Mouse (Mus musculus) stomach, embryonic 14.5 days (tissue): ENCODE data around the gene Il4ra. TPM values are rescaled to one million over a fixed set of nuclear protein-coding genes. Genes with fewer than 3 reads are reported as not detected.

ENCODE experiments used
- ATAC-seq: fragments of 200-750 bp; cut with Nextera tagmentation; 2 replicates; pipeline ENCODE4 v1.8.0; 2017; ENCODE audit warnings: low read depth, moderate TSS enrichment; ENCODE audit not compliant: insufficient number of reproducible peaks, insufficient read depth, low FRiP score
- H3K27ac ChIP-seq: fragments of 300-500 bp; sonication (generic); 2 replicates; pipeline ENCODE4 v1.5.1; 2014; ENCODE audit warnings: mild to moderate bottlenecking, low read length, moderate library complexity, mixed read lengths
- H3K27me3 ChIP-seq: fragments of 300-500 bp; sonication (generic); 2 replicates; pipeline ENCODE4 v1.6.1; 2014; ENCODE audit warnings: low read length, control low read depth, mixed read lengths; ENCODE audit not compliant: control insufficient read depth, insufficient read depth
- H3K36me3 ChIP-seq: fragments of 300-500 bp; sonication (generic); 2 replicates; pipeline ENCODE4 v1.6.1; 2014; ENCODE audit warnings: mild to moderate bottlenecking, control low read depth, low read length, moderate library complexity, mixed read lengths; ENCODE audit not compliant: control insufficient read depth, insufficient read depth
- H3K4me1 ChIP-seq: fragments of 300-500 bp; sonication (generic); 2 replicates; pipeline ENCODE4 v1.6.1; 2014; ENCODE audit warnings: low read length, control low read depth, mixed read lengths; ENCODE audit not compliant: control insufficient read depth, insufficient read depth
- H3K4me2 ChIP-seq: fragments of 300-500 bp; sonication (generic); replicated peaks from 2 replicates; pipeline ENCODE4 v1.6.1; 2014; ENCODE audit warnings: low read depth, low read length, control low read depth
- H3K4me3 ChIP-seq: fragments of 300-500 bp; sonication (generic); 2 replicates; pipeline ENCODE4 v1.5.1; 2014; ENCODE audit warnings: low read depth, low read length, control low read depth
- H3K9ac ChIP-seq: fragments of 300-500 bp; sonication (generic); replicated peaks from 2 replicates; pipeline ENCODE4 v1.6.1; 2014; ENCODE audit warnings: low read depth, mild to moderate bottlenecking, control low read depth, low read length, moderate library complexity, mixed read lengths
- H3K9me3 ChIP-seq: fragments of 300-500 bp; sonication (generic); 2 replicates; pipeline ENCODE4 v1.6.1; 2016; ENCODE audit warnings: low read depth, low read length, control low read depth; ENCODE audit not compliant: control insufficient read depth
- WGBS: fragments of 180-500 bp; shearing (Covaris S2); extraction: QIAGEN DNeasy Blood & Tissue Kit; methylation state at CpG from one replicate; pipeline ENCODE4 v1.1.7; 2014; 5-methylcytosine and 5-hydroxymethylcytosine counted together
- polyA plus RNA-seq: library from polyadenylated mRNA; unstranded; fragments of >200 nt; fragmentation: Nextera tagmentation; extraction: Ambion mirVana; gene quantifications from 2 replicates; pipeline ENCODE4 v1.2.1, GENCODE M21; 2014

The Il4ra gene
- polyA plus RNA-seq, 1 experiment from 2014 or later = 6.3 TPM

DNA sequence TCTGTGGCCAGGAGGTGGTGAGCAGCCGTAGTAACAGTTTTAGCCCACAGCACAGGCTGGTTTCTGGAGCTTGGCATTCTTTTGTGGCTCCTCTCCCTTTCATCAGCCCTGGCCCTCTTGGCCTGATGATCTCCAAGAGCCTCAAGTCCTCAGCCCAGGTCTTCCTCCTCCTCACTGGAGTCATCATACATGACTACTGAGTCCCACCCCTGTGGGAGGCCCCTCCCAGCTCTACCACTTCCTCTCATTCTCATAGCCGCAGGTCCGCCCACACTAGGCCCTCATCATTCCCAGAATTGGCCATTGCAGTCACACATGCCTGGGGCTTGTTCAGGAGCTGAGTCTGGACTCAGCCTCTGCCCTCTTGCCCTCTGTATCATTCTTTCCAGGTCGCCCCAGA, 41.9 kb downstream of the Il4ra start:
- 82% methylated on average over 4 of the region's 4 CpGs for WGBS
- ATAC-seq = no peak

DNA sequence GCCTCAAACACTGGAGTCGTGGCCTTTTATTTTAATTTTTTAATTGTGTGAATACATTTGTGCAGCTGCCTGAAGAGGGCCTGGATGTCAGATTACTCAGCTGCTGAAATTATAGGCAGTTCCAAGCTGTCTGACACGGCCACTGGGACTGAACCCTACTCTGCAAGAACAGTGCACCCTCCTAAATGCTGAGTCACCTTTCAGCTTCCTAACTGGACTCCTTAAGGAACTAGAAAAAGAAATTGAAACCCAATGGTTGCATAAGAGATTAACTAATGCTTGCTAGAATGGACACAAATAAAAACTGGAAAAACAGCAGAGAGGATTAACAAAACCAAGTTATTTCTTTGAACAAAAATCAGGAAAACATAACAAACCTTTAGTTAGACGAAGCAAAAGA, 44.5 kb downstream of the Il4ra start:
- Histone ChIP-seq H3K27me3 (no peaks in the 10 kb centered on the region), H3K27ac (no peak overlapping the region), H3K9ac (no peak overlapping the region), H3K4me3 (no peak overlapping the region), H3K4me1 (no peaks in the 10 kb centered on the region), H3K4me2 (no peak overlapping the region), H3K36me3 (no peaks in the 10 kb centered on the region), H3K9me3 (no peaks in the 10 kb centered on the region)
- 62% methylated on average over 3 of the region's 3 CpGs for WGBS
- ATAC-seq = no peak

More for the DNA sequence above, 41.9 kb downstream of the Il4ra start:
- no peak overlapping the region for H3K4me2 ChIP-seq
- no peaks in the 10 kb centered on the region for H3K27me3 ChIP-seq
- H3K27ac ChIP-seq = no peak overlapping the region
- H3K9me3 ChIP-seq = no peaks in the 10 kb centered on the region
- H3K4me1 ChIP-seq = no peaks in the 10 kb centered on the region
- no peaks in the 10 kb centered on the region for H3K36me3 ChIP-seq
- H3K9ac ChIP-seq = no peak overlapping the region
- no peak overlapping the region for H3K4me3 ChIP-seq

DNA sequence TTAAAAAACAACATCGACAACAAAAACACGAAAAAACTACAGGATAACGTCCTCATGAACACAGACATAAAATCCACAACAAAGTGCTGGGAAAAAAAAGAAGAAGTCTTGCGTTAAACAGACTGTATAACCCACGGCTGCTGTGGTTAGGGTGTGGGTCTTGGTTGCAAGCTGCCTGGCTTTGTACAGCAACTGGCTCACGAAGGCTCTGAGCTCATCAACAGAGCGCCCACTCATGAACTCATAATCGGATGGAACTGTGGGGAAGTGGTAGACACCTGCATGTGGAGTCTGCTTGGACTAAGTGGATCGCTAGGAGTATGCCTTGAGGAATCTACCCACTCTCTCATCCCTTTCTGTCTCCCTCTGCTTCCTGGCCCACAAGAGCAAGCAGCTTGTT, 45.2 kb downstream of the Il4ra start:
- Histone ChIP-seq H3K9me3 (no peaks in the 10 kb centered on the region), H3K36me3 (no peaks in the 10 kb centered on the region), H3K4me2 (no peak overlapping the region), H3K27me3 (no peaks in the 10 kb centered on the region), H3K9ac (no peak overlapping the region), H3K4me1 (no peaks in the 10 kb centered on the region), H3K4me3 (no peak overlapping the region), H3K27ac (no peak overlapping the region)
- ATAC-seq = no peak
- 84% methylated on average over 9 of the region's 9 CpGs for WGBS

DNA sequence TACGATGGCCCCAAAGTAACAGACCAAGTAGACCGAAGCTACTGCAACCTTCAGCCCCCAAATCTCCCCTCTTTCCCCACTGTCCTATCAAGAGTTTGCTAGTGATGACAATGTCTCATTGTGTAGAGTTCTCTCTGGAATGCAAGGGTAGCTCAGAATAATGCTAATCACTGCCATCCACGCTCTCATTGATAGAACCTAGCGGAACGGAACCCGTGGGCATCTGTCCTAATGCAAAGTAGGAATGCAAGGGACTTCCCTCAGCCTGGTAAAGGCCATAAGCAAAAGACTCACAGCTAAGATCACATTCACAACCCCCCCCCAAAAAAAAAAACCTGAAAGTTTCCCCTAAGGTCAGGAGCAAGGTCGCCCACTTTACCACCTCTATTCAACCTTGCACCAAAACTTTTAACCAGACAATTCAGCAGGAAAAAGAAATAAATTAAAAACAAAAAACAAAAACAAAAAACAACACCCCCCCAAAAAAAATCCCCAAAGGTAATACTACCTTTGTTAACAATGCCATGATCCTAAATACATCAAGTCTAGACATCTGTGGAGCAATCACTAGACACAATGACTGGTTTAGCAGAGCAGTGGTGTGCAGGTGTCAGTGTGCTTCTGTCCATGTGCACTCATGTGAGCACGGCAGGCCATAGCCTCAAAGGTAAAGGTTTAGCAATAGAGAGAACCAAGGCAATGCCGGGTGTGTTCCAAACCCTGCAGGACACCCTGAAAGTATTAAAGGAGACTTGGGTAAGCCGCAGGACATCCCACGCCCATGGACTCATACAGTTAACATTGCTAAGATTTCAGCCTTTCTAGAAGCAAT, 45.8 kb downstream of the Il4ra start:
- H3K4me3 ChIP-seq = no peak overlapping the region
- H3K27ac ChIP-seq = no peak overlapping the region
- H3K4me1 ChIP-seq = no peaks in the 10 kb centered on the region
- no peak for ATAC-seq
- 88% methylated on average over 11 of the region's 11 CpGs for WGBS
- H3K36me3 ChIP-seq = no peaks in the 10 kb centered on the region
- no peaks in the 10 kb centered on the region for H3K27me3 ChIP-seq
- no peak overlapping the region for H3K9ac ChIP-seq
- H3K4me2 ChIP-seq = no peak overlapping the region
- H3K9me3 ChIP-seq = no peaks in the 10 kb centered on the region

DNA sequence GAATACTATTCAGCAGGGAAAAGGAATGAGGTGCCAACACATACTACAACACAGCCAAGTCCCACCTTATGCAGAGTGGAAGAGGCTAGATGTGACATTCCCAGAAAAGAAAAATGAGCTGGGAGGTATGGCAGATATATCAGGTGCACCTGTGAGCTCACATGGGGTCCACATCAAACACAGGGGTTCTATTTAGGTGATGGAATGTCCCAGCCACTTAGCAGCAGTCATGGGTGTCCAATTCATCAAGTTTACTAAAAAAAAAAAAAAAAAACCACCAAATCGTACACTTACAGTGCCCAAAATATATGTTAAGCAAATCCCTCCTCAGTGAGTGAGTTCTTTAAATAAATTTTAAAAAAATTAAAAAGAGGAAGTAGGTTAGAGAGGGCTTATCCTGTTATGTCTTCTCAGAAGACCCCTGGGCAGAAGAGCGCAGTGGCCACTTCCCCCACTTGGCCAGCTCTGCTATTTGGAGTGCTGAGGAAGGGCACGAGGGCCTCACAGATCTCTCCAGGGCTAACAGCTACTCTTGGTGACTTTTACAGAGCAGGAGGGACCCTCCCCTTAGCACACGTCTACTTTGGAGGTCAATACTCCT, 47.6 kb downstream of the Il4ra start:
- 52% methylated on average over 4 of the region's 4 CpGs for WGBS
- Histone ChIP-seq H3K27me3 (no peaks in the 10 kb centered on the region), H3K4me3 (no peak overlapping the region), H3K9me3 (no peaks in the 10 kb centered on the region), H3K4me1 (no peaks in the 10 kb centered on the region), H3K4me2 (no peak overlapping the region), H3K36me3 (no peaks in the 10 kb centered on the region), H3K27ac (no peak overlapping the region), H3K9ac (no peak overlapping the region)
- no peak for ATAC-seq

DNA sequence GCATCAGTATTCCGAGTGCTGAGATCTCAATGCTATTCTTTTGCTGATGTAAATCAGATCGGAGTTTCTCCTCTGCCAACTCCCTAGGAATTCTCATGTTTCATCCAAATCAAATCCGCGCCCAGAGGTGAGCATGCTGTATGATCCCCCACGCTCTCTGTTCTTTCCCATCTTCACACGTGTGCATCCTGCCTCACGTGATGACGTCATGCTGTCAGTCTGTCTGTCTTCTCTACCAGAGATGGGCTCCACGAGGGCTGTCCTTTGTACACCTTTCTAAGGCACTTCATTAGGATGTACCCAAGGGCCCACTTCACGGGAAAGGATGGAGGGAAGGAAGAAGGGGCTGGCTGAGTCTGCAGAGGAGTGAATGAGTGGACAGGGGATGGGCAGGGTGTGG, 48.2 kb downstream of the Il4ra start:
- Histone ChIP-seq H3K27me3 (no peaks in the 10 kb centered on the region), H3K4me1 (no peaks in the 10 kb centered on the region), H3K36me3 (no peaks in the 10 kb centered on the region), H3K27ac (no peak overlapping the region), H3K9me3 (no peaks in the 10 kb centered on the region), H3K9ac (no peak overlapping the region), H3K4me2 (no peak overlapping the region), H3K4me3 (no peak overlapping the region)
- WGBS = 72% methylated on average over 10 of the region's 10 CpGs
- ATAC-seq = no peak

DNA sequence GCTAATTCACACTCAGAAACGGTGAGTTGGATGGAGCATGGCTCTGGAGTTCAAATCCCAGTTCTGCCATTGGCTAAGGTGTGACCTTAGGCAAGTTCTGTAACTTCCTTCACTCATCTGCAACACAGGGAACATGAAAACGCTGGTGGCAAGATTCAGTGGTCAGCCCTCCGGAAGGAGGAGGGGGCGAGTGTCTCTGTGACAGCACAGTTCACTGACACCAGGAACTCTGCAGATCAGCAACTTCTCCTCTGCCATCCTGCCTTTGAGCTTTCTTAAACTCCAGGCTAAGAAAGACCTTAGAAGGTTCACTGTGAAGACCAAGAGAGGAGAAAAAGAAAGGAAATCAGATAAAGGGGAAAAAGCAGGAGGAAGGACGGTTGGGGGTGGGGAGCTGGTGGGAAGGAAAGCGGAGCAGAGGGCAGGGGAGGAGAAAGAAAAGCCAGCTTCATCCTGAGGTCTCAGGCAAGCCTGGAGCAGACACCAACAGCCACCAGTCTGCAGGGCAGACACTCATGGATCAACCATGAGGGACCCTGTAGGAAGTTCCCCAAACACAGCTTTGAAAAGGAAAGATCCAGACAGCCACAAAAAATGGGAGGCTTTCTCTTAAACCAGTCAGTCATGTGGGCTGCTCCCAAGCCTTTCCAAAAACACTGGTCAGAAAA, 48.8 kb downstream of the Il4ra start:
- no peaks in the 10 kb centered on the region for H3K4me1 ChIP-seq
- no peaks in the 10 kb centered on the region for H3K9me3 ChIP-seq
- no peak overlapping the region for H3K4me2 ChIP-seq
- 30% methylated on average over 6 of the region's 6 CpGs for WGBS
- no peak overlapping the region for H3K27ac ChIP-seq
- no peaks in the 10 kb centered on the region for H3K36me3 ChIP-seq
- H3K27me3 ChIP-seq = no peaks in the 10 kb centered on the region
- H3K9ac ChIP-seq = no peak overlapping the region
- H3K4me3 ChIP-seq = no peak overlapping the region
- no peak for ATAC-seq

DNA sequence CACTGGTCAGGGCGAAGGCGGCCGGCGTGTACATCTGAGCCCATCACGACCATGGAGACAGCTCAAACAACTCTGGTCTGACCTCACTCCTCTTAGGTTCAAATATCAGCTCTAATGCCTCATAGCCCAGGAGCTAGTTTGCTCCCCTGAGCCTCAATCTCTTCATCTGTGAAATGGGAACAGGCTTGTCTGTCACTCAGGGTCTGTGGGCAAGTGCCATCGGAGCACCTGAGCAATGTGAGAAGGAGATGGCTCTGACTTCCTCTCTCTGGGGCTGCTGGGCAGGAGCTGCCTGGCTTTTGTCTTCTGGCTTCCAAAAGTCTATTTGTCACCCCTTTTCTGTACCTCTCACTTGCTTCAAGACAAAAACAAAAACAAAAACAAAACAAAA, 49.4 kb downstream of the Il4ra start:
- H3K27ac ChIP-seq = no peak overlapping the region
- 84% methylated on average over 6 of the region's 6 CpGs for whole genome bisulfite sequencing
- H3K4me2 ChIP-seq = no peak overlapping the region
- H3K9me3 ChIP-seq = no peaks in the 10 kb centered on the region
- H3K9ac ChIP-seq = no peak overlapping the region
- ATAC-seq = no peak
- no peaks in the 10 kb centered on the region for H3K36me3 ChIP-seq
- no peak overlapping the region for H3K4me3 ChIP-seq
- H3K27me3 ChIP-seq = no peaks in the 10 kb centered on the region
- H3K4me1 ChIP-seq = no peaks in the 10 kb centered on the region
